Mouse (Mus musculus) splenic B cell, adult 2 months (primary cell): Measurements from ENCODE around the gene F2r.

ENCODE experiments used
- DNase-seq: peaks from one replicate; pipeline ENCODE4 v3.0.0-alpha.2; 2011; ENCODE audit warnings: low read depth, low spot score
- H3K27me3 ChIP-seq: 2 replicates; pipeline ENCODE4 v1.6.1; 2012; ENCODE audit warnings: mild to moderate bottlenecking, low read length, moderate library complexity, mixed read lengths; ENCODE audit not compliant: control insufficient read depth, poor library complexity, insufficient read depth, severe bottlenecking
- H3K36me3 ChIP-seq: 2 replicates; pipeline ENCODE4 v1.6.1; 2012; ENCODE audit warnings: mild to moderate bottlenecking, low read length, moderate library complexity, mixed read lengths; ENCODE audit not compliant: control insufficient read depth, poor library complexity, insufficient read depth, severe bottlenecking

The F2r gene

GRCm38 (mm10) chr13:95618309-95618712 is at the start of gene F2r:
F2r (minus strand) TSS chr13:95618487.
- DNase-seq: peak; percentile 62
- Histone ChIP-seq H3K36me3 (no peaks in the 10 kb centered on the region), H3K27me3 (peaks cover 5% of the 10 kb centered on the region)

- no peak for DNase-seq
- H3K36me3 ChIP-seq: no peaks in the 10 kb centered on the region
- no peaks in the 10 kb centered on the region for H3K27me3 ChIP-seq
Observed at GRCm38 (mm10) chr13:95667260-95667659, 49.0 kb upstream of the F2r start.

GRCm38 (mm10) chr13:95665644-95666356 is 47.5 kb upstream of the F2r start:
- no peaks in the 10 kb centered on the region for H3K36me3 ChIP-seq
- no peak for DNase-seq
- H3K27me3 ChIP-seq: no peaks in the 10 kb centered on the region

- H3K27me3 ChIP-seq: no peaks in the 10 kb centered on the region
- no peak for DNase-seq
- H3K36me3 ChIP-seq: no peaks in the 10 kb centered on the region
Observed at GRCm38 (mm10) chr13:95663834-95664233, 45.5 kb upstream of the F2r start.

- no peaks in the 10 kb centered on the region for H3K27me3 ChIP-seq
- DNase-seq: no peak
- H3K36me3 ChIP-seq: no peaks in the 10 kb centered on the region
Observed at GRCm38 (mm10) chr13:95659432-95659831, 41.1 kb upstream of the F2r start.

GRCm38 (mm10) chr13:95657171-95657570 is 38.9 kb upstream of the F2r start:
- Histone ChIP-seq H3K36me3 (no peaks in the 10 kb centered on the region), H3K27me3 (no peaks in the 10 kb centered on the region)
- no peak for DNase-seq

GRCm38 (mm10) chr13:95655284-95655683 is 37.0 kb upstream of the F2r start:
- Histone ChIP-seq H3K27me3 (no peaks in the 10 kb centered on the region), H3K36me3 (no peaks in the 10 kb centered on the region)
- no peak for DNase-seq

- Histone ChIP-seq H3K27me3 (no peaks in the 10 kb centered on the region), H3K36me3 (no peaks in the 10 kb centered on the region)
- no peak for DNase-seq
Observed at GRCm38 (mm10) chr13:95653696-95654095, 35.4 kb upstream of the F2r start.

GRCm38 (mm10) chr13:95651870-95652668 is 33.8 kb upstream of the F2r start:
- Histone ChIP-seq H3K27me3 (no peaks in the 10 kb centered on the region), H3K36me3 (no peaks in the 10 kb centered on the region)
- DNase-seq: no peak

GRCm38 (mm10) chr13:95649941-95650340 is 31.7 kb upstream of the F2r start:
- no peak for DNase-seq
- Histone ChIP-seq H3K27me3 (no peaks in the 10 kb centered on the region), H3K36me3 (no peaks in the 10 kb centered on the region)

- Histone ChIP-seq H3K36me3 (no peaks in the 10 kb centered on the region), H3K27me3 (no peaks in the 10 kb centered on the region)
- DNase-seq: no peak
Observed at GRCm38 (mm10) chr13:95647248-95647647, 29.0 kb upstream of the F2r start.

GRCm38 (mm10) chr13:95646687-95647111 is 28.4 kb upstream of the F2r start:
- no peak for DNase-seq
- no peaks in the 10 kb centered on the region for H3K36me3 ChIP-seq
- H3K27me3 ChIP-seq: no peaks in the 10 kb centered on the region

GRCm38 (mm10) chr13:95643740-95644139 is 25.5 kb upstream of the F2r start:
- no peak for DNase-seq
- no peaks in the 10 kb centered on the region for H3K27me3 ChIP-seq
- H3K36me3 ChIP-seq: no peaks in the 10 kb centered on the region

GRCm38 (mm10) chr13:95641061-95641986 is 23.0 kb upstream of the F2r start:
- no peak for DNase-seq
- no peaks in the 10 kb centered on the region for H3K36me3 ChIP-seq
- H3K27me3 ChIP-seq: no peaks in the 10 kb centered on the region
